ENCODE assay signal across 9 mouse cellular contexts in genomic region chr2:26024138-26025075, GRCm38 (mm10). TPM values are rescaled to one million over a fixed set of nuclear protein-coding genes. Genes with fewer than 3 reads are reported as not detected.
DNase-seq lines count a peak whose midpoint lies in the region; ATAC-seq lines count a peak whose summit lies in the region.
"Had no signal": no experiment of that assay in that cellular context is flagged by ENCODE, and none has a peak within 500 bp of the region (broad histone marks: within the 10 kb centered on the region; RNA-seq: fewer than 3 reads in every experiment).

No protein-coding gene starts in this region.

- WGBS in forebrain, embryonic 10.5 days = 32% methylated on average over 4 of the region's 4 CpGs
- WGBS in forebrain, embryonic 12.5 days = 34% methylated on average over 4 of the region's 4 CpGs

- no peak overlapping the region for H3K9ac ChIP-seq in forebrain, embryonic 12.5 days
- H3K9ac ChIP-seq: neural tube, embryonic 12.5 days had no signal

- H3K4me1 ChIP-seq in forebrain, embryonic 10.5 days = peaks cover 20% of the 10 kb centered on the region
- H3K4me1 ChIP-seq in forebrain, embryonic 12.5 days = peaks cover 14% of the 10 kb centered on the region

- no peak overlapping the region for H3K4me3 ChIP-seq in forebrain, embryonic 10.5 days
- H3K4me3 ChIP-seq in forebrain, embryonic 12.5 days (replicated peaks) = no peak overlapping the region
- H3K4me3 ChIP-seq: neural tube, embryonic 12.5 days had no signal

- ATAC-seq in forebrain, embryonic 12.5 days (ENCODE audit: low FRiP score) = no peak

- H3K4me2 ChIP-seq in forebrain, embryonic 12.5 days = no peak overlapping the region
- H3K4me2 ChIP-seq: neural tube, embryonic 12.5 days had no signal

- DNase-seq in forebrain, embryonic 10.5 days (ENCODE audit: extremely low spot score, low spot score) = peak; percentile 34
- peak; percentile 32 for DNase-seq in right cerebral cortex, adult 18-20 months
- no peak for DNase-seq in right cerebral cortex, postnatal 36 days (ENCODE audit: low spot score in 2 of 2)
- peak; percentile 65 for DNase-seq in embryo, embryonic 10 days (ENCODE audit: low spot score)
- peak; percentile 32 for DNase-seq in layer of hippocampus, adult 9-10 months (ENCODE audit: low spot score)
- peak; percentile 37 for DNase-seq in lung, postnatal 14 days
- DNase-seq in thymus, postnatal 36 days = peak; percentile 26 to 30

- H3K27me3 ChIP-seq in forebrain, embryonic 10.5 days (ENCODE audit: poor library complexity, severe bottlenecking) = no peaks in the 10 kb centered on the region
- no peaks in the 10 kb centered on the region for H3K27me3 ChIP-seq in forebrain, embryonic 12.5 days
- H3K27me3 ChIP-seq: neural tube, embryonic 12.5 days had no signal

- no peaks in the 10 kb centered on the region for H3K9me3 ChIP-seq in forebrain, embryonic 10.5 days
- no peaks in the 10 kb centered on the region for H3K9me3 ChIP-seq in forebrain, embryonic 12.5 days
- H3K9me3 ChIP-seq: neural tube, embryonic 12.5 days had no signal

- H3K36me3 ChIP-seq in forebrain, embryonic 10.5 days (replicated peaks) = no peaks in the 10 kb centered on the region
- H3K36me3 ChIP-seq in forebrain, embryonic 12.5 days (replicated peaks) = no peaks in the 10 kb centered on the region
- H3K36me3 ChIP-seq: neural tube, embryonic 12.5 days had no signal

- no peak overlapping the region for H3K27ac ChIP-seq in forebrain, embryonic 10.5 days
- H3K27ac ChIP-seq in forebrain, embryonic 12.5 days = no peak overlapping the region
- H3K27ac ChIP-seq: neural tube, embryonic 12.5 days had no signal

RNA-seq across cellular contexts. Expression of gene Ubac1, which starts 2.9 kb away (rescaled TPM):
- 85.3 and 86.2 TPM in 2 replicates for polyA plus RNA-seq in forebrain, embryonic 10.5 days (2016; fragmentation: Nextera tagmentation; extraction: Ambion mirVana)
- polyA plus RNA-seq in forebrain, embryonic 12.5 days (2016; fragmentation: Nextera tagmentation; extraction: Ambion mirVana) = 86.7 and 88.6 TPM in 2 replicates

RNA-seq across cellular contexts. Expression of gene Camsap1, which starts 41.3 kb away (rescaled TPM):
- polyA plus RNA-seq in forebrain, embryonic 10.5 days (2016; fragmentation: Nextera tagmentation; extraction: Ambion mirVana) = 24.5 and 28.9 TPM in 2 replicates
- polyA plus RNA-seq in forebrain, embryonic 12.5 days (2016; fragmentation: Nextera tagmentation; extraction: Ambion mirVana) = 71.7 and 80.5 TPM in 2 replicates

Comparison
In these comparisons a context has a peak if more than half of its experiments do, and no peak if none do; other contexts are left out.
1. DNase-seq: peak in forebrain, embryonic 10.5 days (single experiment), right cerebral cortex, adult 18-20 months (single experiment), embryo, embryonic 10 days (single experiment), layer of hippocampus, adult 9-10 months (single experiment), lung, postnatal 14 days (single experiment) and thymus, postnatal 36 days (2 of 2); none in right cerebral cortex, postnatal 36 days (0 of 2).